Mouse (Mus musculus) stomach, postnatal 0 days (tissue): ENCODE measurements at regions not wholly inside any gene's neighbourhood (a gene's known extent, or its start where the extent isn't known, plus 50 kb on each side); places are given as distances from the start of the nearest gene placed in this dataset.

Experiments used
- ATAC-seq: fragments of 200-750 bp; cut with Nextera tagmentation; 2 replicates; pipeline ENCODE4 v1.8.0; 2017; ENCODE audit not compliant: low FRiP score, low TSS enrichment
- DNase-seq: peaks from one replicate; pipeline ENCODE4 v3.0.0-alpha.2; 2016; ENCODE audit warnings: low spot score
- H3K27ac ChIP-seq: fragments of 300-500 bp; sonication (generic); replicated peaks from 2 replicates; pipeline ENCODE4 v1.5.1; 2014; ENCODE audit warnings: mild to moderate bottlenecking, control low read depth
- H3K27me3 ChIP-seq: fragments of 300-500 bp; sonication (generic); 2 replicates; pipeline ENCODE4 v1.6.1; 2014; ENCODE audit warnings: low read length; ENCODE audit not compliant: control insufficient read depth, insufficient read depth
- H3K36me3 ChIP-seq: fragments of 300-500 bp; sonication (generic); 2 replicates; pipeline ENCODE4 v1.6.1; 2014; ENCODE audit warnings: low read length, mixed read lengths; ENCODE audit not compliant: control insufficient read depth, insufficient read depth
- H3K4me1 ChIP-seq: fragments of 300-500 bp; sonication (generic); replicated peaks from 2 replicates; pipeline ENCODE4 v1.6.1; 2014; ENCODE audit warnings: antibody characterized with exemption; ENCODE audit not compliant: control insufficient read depth, insufficient read depth
- H3K4me2 ChIP-seq: fragments of 300-500 bp; sonication (generic); replicated peaks from 2 replicates; pipeline ENCODE4 v1.6.1; 2014; ENCODE audit warnings: low read depth, mild to moderate bottlenecking, control low read depth, moderate library complexity
- H3K4me3 ChIP-seq: fragments of 300-500 bp; sonication (generic); 2 replicates; pipeline ENCODE4 v1.5.1; 2014; ENCODE audit warnings: low read depth, low read length, control low read depth
- H3K9ac ChIP-seq: fragments of 300-500 bp; sonication (generic); 2 replicates; pipeline ENCODE4 v1.6.1; 2014; ENCODE audit warnings: mild to moderate bottlenecking, low read length, control low read depth, mixed read lengths
- H3K9me3 ChIP-seq: fragments of 300-500 bp; sonication (generic); 2 replicates; pipeline ENCODE4 v1.6.1; 2016; ENCODE audit warnings: low read length; ENCODE audit not compliant: control insufficient read depth
- CTCF ChIP-seq: IDR thresholded peaks from 2 replicates; pipeline ENCODE4 v1.5.1; 2016; ENCODE audit warnings: antibody characterized with exemption, low read depth, mild to moderate bottlenecking, moderate library complexity
- EP300 ChIP-seq: optimal IDR thresholded peaks from 2 replicates; pipeline ENCODE3; 2016; ENCODE audit warnings: antibody characterized with exemption
- WGBS: fragments of 180-500 bp; shearing (Covaris S2); extraction: QIAGEN DNeasy Blood & Tissue Kit; methylation state at CpG from one replicate; pipeline ENCODE4 v1.1.7; 2014; 5-methylcytosine and 5-hydroxymethylcytosine counted together

DNA sequence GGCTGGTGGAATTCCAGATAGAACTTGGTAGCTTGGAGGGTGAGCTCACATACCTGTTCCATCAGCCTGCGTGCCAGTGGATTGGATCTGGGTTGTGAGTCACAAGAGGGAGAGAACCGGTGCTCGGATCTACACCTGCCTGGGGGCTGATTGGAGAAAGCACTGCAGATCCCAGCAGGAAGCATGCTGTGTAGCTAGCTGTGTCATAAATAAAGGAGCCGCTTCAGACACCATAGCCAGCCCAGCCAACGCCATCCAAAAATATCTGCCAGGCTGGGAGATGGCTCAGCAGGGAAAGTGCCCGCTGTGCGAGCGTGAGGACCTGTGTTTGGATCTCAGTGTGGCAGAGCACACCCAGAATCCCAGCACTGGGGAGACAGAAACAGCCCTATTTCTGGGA is 99.0 kb upstream of the Mgat5 start:
- WGBS, result 68% methylated on average over 8 of the region's 8 CpGs

DNA sequence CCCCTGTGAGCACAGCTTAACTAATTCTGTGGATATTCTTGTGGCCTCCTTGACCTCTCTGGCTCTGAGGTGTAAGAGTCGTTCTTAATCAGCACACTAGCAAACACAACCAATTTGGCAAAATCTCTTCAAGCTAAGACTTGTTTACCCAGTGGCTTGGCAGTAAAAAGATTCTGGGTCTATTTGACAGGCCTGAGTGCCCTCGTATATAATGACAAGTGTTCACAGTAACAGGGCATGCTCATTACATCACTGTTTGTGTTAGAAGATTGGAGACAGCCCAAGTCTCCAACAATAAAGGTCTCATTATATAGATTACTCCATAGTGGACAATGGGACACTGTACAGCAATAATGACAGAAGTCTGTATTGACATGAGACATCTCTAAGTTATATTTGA is 101.2 kb upstream of the Mgat5 start:
- 35% methylated on average over 2 of the region's 2 CpGs for WGBS
- Histone ChIP-seq H3K4me1 (no peaks in the 10 kb centered on the region), H3K27me3 (no peaks in the 10 kb centered on the region), H3K9ac (no peak overlapping the region), H3K4me2 (no peak overlapping the region), H3K9me3 (no peaks in the 10 kb centered on the region), H3K36me3 (no peaks in the 10 kb centered on the region), H3K27ac (no peak overlapping the region), H3K4me3 (no peak overlapping the region)
- TF ChIP-seq EP300, result no peak
- TF ChIP-seq CTCF, result no peak
- ATAC-seq (no peak), DNase-seq (no peak)

More for the DNA sequence above, 99.0 kb upstream of the Mgat5 start:
- Histone ChIP-seq H3K9ac (no peak overlapping the region), H3K4me3 (no peak overlapping the region), H3K4me2 (no peak overlapping the region), H3K27ac (no peak overlapping the region), H3K4me1 (no peaks in the 10 kb centered on the region), H3K27me3 (no peaks in the 10 kb centered on the region), H3K36me3 (no peaks in the 10 kb centered on the region), H3K9me3 (no peaks in the 10 kb centered on the region)
- TF ChIP-seq CTCF, result no peak
- no peak for TF ChIP-seq EP300
- no peak for ATAC-seq
- no peak for DNase-seq

DNA sequence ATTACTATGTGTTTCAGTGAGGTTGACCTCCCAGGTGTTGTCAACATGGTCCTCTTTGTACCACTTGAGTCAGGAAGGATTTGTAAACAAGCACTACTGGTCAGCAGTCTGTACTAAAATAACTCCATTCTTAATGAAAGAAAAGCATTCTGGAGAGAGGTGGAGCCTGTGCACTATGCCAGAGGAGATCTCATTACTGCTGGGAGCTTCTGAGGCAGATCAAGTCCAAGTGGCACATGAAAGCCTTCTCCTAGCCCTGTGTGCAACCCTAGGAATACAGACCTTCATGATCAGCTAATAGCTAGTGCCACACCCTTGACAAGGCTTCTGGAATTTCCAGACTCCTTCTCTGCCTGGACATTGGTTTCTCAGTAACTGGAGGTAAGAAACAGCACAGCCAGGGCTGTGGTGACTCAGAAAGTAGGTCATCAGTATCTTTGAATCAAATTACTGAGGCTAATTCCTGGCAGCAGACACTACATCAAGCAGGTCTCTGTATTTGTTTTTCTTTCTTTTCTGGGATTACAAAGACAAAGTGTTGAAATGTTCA is 105.9 kb upstream of the Mgat5 start:
- H3K4me2 ChIP-seq, result no peak overlapping the region
- H3K4me1 ChIP-seq, result no peaks in the 10 kb centered on the region
- DNase-seq, result no peak
- H3K27me3 ChIP-seq, result no peaks in the 10 kb centered on the region
- no peaks in the 10 kb centered on the region for H3K9me3 ChIP-seq
- TF ChIP-seq CTCF, result no peak
- no peak for TF ChIP-seq EP300
- no peak overlapping the region for H3K27ac ChIP-seq
- no peak overlapping the region for H3K4me3 ChIP-seq
- H3K9ac ChIP-seq, result no peak overlapping the region
- no peak for ATAC-seq
- no peaks in the 10 kb centered on the region for H3K36me3 ChIP-seq

DNA sequence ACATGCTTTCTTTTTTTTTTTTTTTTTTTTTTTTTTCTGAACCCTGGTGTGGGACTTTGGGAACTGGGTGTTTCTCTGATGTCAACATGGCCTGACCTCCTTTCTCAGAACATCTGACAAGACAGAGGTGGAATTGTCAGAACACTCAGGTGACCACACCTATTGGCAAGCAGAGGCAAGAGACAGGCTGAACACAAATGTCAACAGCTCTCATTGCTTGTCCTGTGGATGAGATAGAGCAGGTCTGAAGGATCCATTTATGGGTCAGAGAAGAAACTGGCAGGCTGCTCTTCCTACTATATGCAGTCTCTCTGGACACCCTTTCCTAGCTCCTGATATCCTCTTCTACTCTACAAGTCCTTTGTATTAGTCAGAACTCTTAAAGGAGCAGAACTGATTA is 117.2 kb upstream of the Mgat5 start:
- Histone ChIP-seq H3K27ac (no peak overlapping the region), H3K36me3 (no peaks in the 10 kb centered on the region), H3K9me3 (no peaks in the 10 kb centered on the region), H3K9ac (no peak overlapping the region), H3K4me1 (no peaks in the 10 kb centered on the region), H3K4me3 (no peak overlapping the region), H3K4me2 (no peak overlapping the region), H3K27me3 (no peaks in the 10 kb centered on the region)
- TF ChIP-seq CTCF (no peak), EP300 (no peak)
- ATAC-seq, result no peak
- no peak for DNase-seq

DNA sequence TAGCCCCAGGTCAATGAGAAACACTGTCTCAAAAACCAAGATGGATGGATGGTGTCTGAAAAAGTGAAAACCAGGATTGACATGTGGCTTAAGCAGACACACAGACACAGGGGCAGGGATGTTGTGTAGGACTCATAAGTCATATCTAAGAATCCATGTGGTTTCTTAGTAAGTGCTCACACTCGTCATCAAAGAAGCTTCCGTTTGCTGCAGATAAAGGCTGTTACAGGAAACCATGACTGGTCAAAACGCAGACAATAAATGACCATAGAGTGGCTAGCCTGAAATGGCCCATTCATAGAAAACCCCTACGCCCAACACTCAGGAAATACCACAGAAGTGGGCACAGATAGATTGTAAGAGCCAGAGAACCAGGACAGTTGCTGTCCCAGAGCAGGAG is 118.8 kb upstream of the Mgat5 start:
- DNase-seq, result no peak
- 80% methylated on average over 4 of the region's 4 CpGs for WGBS
- Histone ChIP-seq H3K9ac (no peak overlapping the region), H3K9me3 (no peaks in the 10 kb centered on the region), H3K4me3 (no peak overlapping the region), H3K27me3 (no peaks in the 10 kb centered on the region), H3K4me2 (no peak overlapping the region), H3K27ac (no peak overlapping the region), H3K4me1 (no peaks in the 10 kb centered on the region), H3K36me3 (no peaks in the 10 kb centered on the region)
- no peak for ATAC-seq
- TF ChIP-seq EP300, result no peak
- TF ChIP-seq CTCF, result no peak

DNA sequence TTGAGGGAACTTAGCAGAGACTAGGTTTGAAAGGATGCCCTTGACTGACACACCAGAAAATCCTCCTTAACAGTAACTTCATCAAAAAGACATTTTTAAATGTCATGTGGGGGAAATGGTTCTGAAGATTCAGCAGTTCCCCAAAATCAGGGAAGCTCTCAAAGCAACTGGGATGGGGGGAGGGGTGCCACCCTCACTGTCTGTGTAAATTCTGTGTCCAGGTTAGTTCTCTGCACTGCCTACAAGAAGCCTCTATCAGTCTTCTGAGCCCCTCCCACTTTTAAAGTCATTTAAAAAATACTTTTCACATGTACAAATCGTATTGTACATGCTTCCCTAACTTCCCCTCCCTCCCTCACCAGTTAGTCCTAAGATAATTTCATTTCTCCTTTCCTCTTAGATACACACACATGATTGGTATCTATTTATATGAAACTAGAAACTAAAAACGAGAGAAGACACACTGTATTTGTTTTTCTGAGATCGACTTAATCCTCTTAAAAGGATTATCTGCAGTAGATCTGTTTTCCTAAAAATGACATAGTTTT is 121.0 kb upstream of the Mgat5 start:
- Histone ChIP-seq H3K4me3 (no peak overlapping the region), H3K9ac (no peak overlapping the region), H3K27ac (no peak overlapping the region), H3K36me3 (no peaks in the 10 kb centered on the region), H3K9me3 (no peaks in the 10 kb centered on the region), H3K4me2 (no peak overlapping the region), H3K27me3 (no peaks in the 10 kb centered on the region), H3K4me1 (no peaks in the 10 kb centered on the region)
- WGBS, result 41% methylated on average over 3 of the region's 3 CpGs
- TF ChIP-seq CTCF (no peak), EP300 (no peak)
- DNase-seq (no peak), ATAC-seq (no peak)
